Mouse (Mus musculus) C2C12 (cell line): Measurements from ENCODE around the gene Ndufaf2.

Experiments
- CEBPB ChIP-seq: IDR thresholded peaks from one replicate; pipeline ENCODE4 v1.6.1; 2011; ENCODE audit warnings: low read depth, mild to moderate bottlenecking, control low read depth, moderate library complexity
- CTCF ChIP-seq: IDR thresholded peaks from one replicate; pipeline ENCODE4 v1.5.1; 2011; ENCODE audit not compliant: control insufficient read depth, insufficient read depth, insufficient read length
- MAX ChIP-seq: IDR thresholded peaks from one replicate; pipeline ENCODE4 v1.6.1; 2011; ENCODE audit warnings: mild to moderate bottlenecking, control low read depth
- MYOD1 ChIP-seq: IDR thresholded peaks from one replicate; pipeline ENCODE4 v1.6.1; 2011; ENCODE audit warnings: low read depth; ENCODE audit not compliant: control insufficient read depth, insufficient read length
- MYOG ChIP-seq: IDR thresholded peaks from one replicate; pipeline ENCODE4 v1.6.1; 2011; ENCODE audit not compliant: control insufficient read depth, insufficient read length; ENCODE audit errors: extremely low read depth
- USF1 ChIP-seq: IDR thresholded peaks from one replicate; pipeline ENCODE4 v1.6.1; 2011; ENCODE audit warnings: low read depth, mild to moderate bottlenecking, control low read depth, moderate library complexity

DNA sequence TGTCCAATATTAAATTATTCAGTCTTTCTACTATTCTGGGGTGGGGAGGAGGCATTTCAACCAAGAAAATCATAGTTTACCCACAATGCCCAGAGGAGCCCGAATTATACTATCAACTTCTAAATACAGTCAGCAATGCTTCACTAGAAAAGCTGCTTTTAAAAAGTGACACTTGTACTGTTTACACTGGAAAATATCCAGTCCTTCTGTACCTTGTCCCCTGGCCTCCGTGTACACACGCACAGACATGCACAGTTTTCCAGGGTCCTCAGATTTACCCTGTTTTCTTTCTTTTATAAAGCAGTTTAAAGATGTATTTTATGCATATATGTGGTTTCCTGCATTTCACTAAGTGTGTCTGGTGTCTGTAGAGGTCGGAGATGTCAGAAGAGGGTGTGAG is 186.0 kb downstream of the Ndufaf2 start:
- TF ChIP-seq CTCF, result no peak
- TF ChIP-seq MAX, result no peak
- TF ChIP-seq CEBPB, result no peak
- no peak for TF ChIP-seq USF1
- TF ChIP-seq MYOD1, result no peak
- TF ChIP-seq MYOG, result no peak
